Mouse (Mus musculus): ENCODE measurements around the gene 1600002K03Rik. TPM values are rescaled to one million over a fixed set of nuclear protein-coding genes. Genes with fewer than 3 reads are reported as not detected.
"Not testable (repeated sequence)": the region's sequence is repeated elsewhere in the genome, so short reads cannot be mapped to it uniquely, and the experiment has no call there.

Gene 1600002K03Rik
- polyA plus RNA-seq, 1 experiment from 2014 or later, result 12.8 TPM

- WGBS, result 69% methylated on average over 10 of the region's 10 CpGs
- no peaks in the 10 kb centered on the region for H3K9me3 ChIP-seq
- no peak overlapping the region for H3K4me3 ChIP-seq
- no peak overlapping the region for H3K27ac ChIP-seq
- ATAC-seq (ENCODE audit: insufficient number of reproducible peaks, low FRiP score, low TSS enrichment, low read depth), result no peak
- peaks cover 7% of the 10 kb centered on the region for H3K27me3 ChIP-seq
- H3K4me1 ChIP-seq, result peaks cover 7% of the 10 kb centered on the region
- H3K4me2 ChIP-seq, result no peak overlapping the region
- H3K9ac ChIP-seq, result no peak overlapping the region
- H3K36me3 ChIP-seq, result no peaks in the 10 kb centered on the region
Measured at GRCm38 (mm10) chr10:80207676-80208075, 34.9 kb downstream of the 1600002K03Rik start.

- no peak overlapping the region for H3K9ac ChIP-seq
- no peak for ATAC-seq (ENCODE audit: insufficient number of reproducible peaks, low FRiP score, low TSS enrichment, low read depth)
- no peak overlapping the region for H3K4me2 ChIP-seq
- H3K9me3 ChIP-seq, result no peaks in the 10 kb centered on the region
- no peak overlapping the region for H3K4me3 ChIP-seq
- H3K36me3 ChIP-seq, result no peaks in the 10 kb centered on the region
- H3K27ac ChIP-seq, result no peak overlapping the region
- H3K27me3 ChIP-seq, result peaks cover 7% of the 10 kb centered on the region
- peaks cover 7% of the 10 kb centered on the region for H3K4me1 ChIP-seq
- 72% methylated on average over 4 of the region's 4 CpGs for WGBS
Measured at GRCm38 (mm10) chr10:80208248-80208647, 35.5 kb downstream of the 1600002K03Rik start.

DNA sequence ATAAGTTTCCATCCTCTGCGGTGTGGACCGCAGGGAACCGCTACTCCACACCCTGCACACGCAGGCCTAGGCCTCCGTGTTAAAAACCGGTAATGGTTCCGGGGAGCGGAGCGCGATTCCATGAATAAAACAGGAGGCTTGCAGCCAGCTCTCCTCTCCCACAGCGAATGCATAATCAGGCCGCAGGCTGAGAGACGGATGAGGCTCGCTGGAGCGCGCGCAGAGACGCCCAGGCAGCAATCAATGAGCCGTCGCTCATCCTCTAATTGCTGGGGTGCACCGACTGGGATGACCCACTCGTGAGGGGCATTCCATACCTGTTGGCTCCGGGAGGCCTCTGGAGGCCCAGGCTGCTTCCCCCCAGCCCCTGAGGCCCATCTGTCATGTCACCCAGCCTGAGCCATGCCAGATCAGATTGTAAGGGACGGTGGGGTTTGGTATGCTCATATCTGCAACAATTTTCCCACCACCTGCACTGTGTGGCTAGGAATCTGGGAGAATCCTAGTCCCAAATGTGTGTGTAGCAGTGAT lies 36.2 kb downstream of the 1600002K03Rik start:
- 0 out of 2 replicates have a peak overlapping the region, but pooled peaks have one; percentile 7 for H3K4me2 ChIP-seq
- WGBS, result 15% methylated on average over 24 of the region's 24 CpGs
- H3K9ac ChIP-seq, result 0 out of 2 replicates have a peak overlapping the region, but pooled peaks have one; percentile 7

GRCm38 (mm10) chr10:80211547-80212103 lies 38.9 kb downstream of the 1600002K03Rik start:
- peaks cover 10% of the 10 kb centered on the region for H3K4me1 ChIP-seq
- H3K9ac ChIP-seq; H3K4me2 ChIP-seq; H3K4me3 ChIP-seq; ATAC-seq (ENCODE audit: insufficient number of reproducible peaks, low FRiP score, low TSS enrichment, low read depth); H3K27me3 ChIP-seq; H3K27ac ChIP-seq; H3K9me3 ChIP-seq; H3K36me3 ChIP-seq: not testable (repeated sequence)
- 67% methylated on average over 7 of the region's 7 CpGs for WGBS

More for the DNA sequence above, 36.2 kb downstream of the 1600002K03Rik start:
- no peak overlapping the region for H3K4me3 ChIP-seq
- no peak for ATAC-seq (ENCODE audit: insufficient number of reproducible peaks, low FRiP score, low TSS enrichment, low read depth)
- no peak overlapping the region for H3K27ac ChIP-seq
- peaks cover 7% of the 10 kb centered on the region for H3K4me1 ChIP-seq
- no peaks in the 10 kb centered on the region for H3K36me3 ChIP-seq
- no peaks in the 10 kb centered on the region for H3K9me3 ChIP-seq
- H3K27me3 ChIP-seq, result peaks cover 7% of the 10 kb centered on the region

GRCm38 (mm10) chr10:80215048-80215772 lies 42.5 kb downstream of the 1600002K03Rik start:
- H3K27ac ChIP-seq, result no peak overlapping the region
- no peak overlapping the region for H3K4me3 ChIP-seq
- 31% methylated on average over 16 of the region's 16 CpGs for WGBS
- no peaks in the 10 kb centered on the region for H3K9me3 ChIP-seq
- no peak overlapping the region for H3K4me2 ChIP-seq
- no peaks in the 10 kb centered on the region for H3K36me3 ChIP-seq
- 0 out of 2 replicates have a peak, but pooled peaks cover 3% of the 10 kb centered on the region for H3K4me1 ChIP-seq
- H3K9ac ChIP-seq, result no peak overlapping the region
- ATAC-seq (ENCODE audit: insufficient number of reproducible peaks, low FRiP score, low TSS enrichment, low read depth), result no peak
- H3K27me3 ChIP-seq, result no peaks in the 10 kb centered on the region

- Histone ChIP-seq H3K36me3 (no peaks in the 10 kb centered on the region), H3K27me3 (no peaks in the 10 kb centered on the region), H3K9ac (no peak overlapping the region), H3K4me2 (no peak overlapping the region), H3K4me1 (peaks cover 5% of the 10 kb centered on the region), H3K4me3 (no peak overlapping the region), H3K9me3 (no peaks in the 10 kb centered on the region), H3K27ac (no peak overlapping the region)
- WGBS, result 31% methylated on average over 9 of the region's 9 CpGs
- no peak for ATAC-seq (ENCODE audit: insufficient number of reproducible peaks, low FRiP score, low TSS enrichment, low read depth)
Measured at GRCm38 (mm10) chr10:80220676-80221075, 47.9 kb downstream of the 1600002K03Rik start.

GRCm38 (mm10) chr10:80223137-80223536 lies 50.4 kb downstream of the 1600002K03Rik start:
- WGBS, result 90% methylated on average over 2 of the region's 2 CpGs
- H3K36me3 ChIP-seq, result not testable (repeated sequence)

More at GRCm38 (mm10) chr10:80223137-80223536, 50.4 kb downstream of the 1600002K03Rik start:
- not testable (repeated sequence) for H3K4me2 ChIP-seq; ATAC-seq (ENCODE audit: insufficient number of reproducible peaks, low FRiP score, low TSS enrichment, low read depth); H3K9ac ChIP-seq; H3K27me3 ChIP-seq; H3K9me3 ChIP-seq; H3K27ac ChIP-seq; H3K4me3 ChIP-seq
- H3K4me1 ChIP-seq, result peaks cover 20% of the 10 kb centered on the region

Other genes with a start within 250 kb of the 1600002K03Rik start
- 5.7 and 7.4 TPM in 2 replicates for gene Arid3a, start 245.9 kb upstream of the 1600002K03Rik start, polyA plus RNA-seq (2015; fragmentation: Nextera tagmentation; extraction: Ambion mirVana)
- 81.7 and 83.6 TPM in 2 replicates for gene Wdr18, start 212.8 kb upstream of the 1600002K03Rik start, polyA plus RNA-seq (2015; fragmentation: Nextera tagmentation; extraction: Ambion mirVana)
- 0.40 and 0.64 TPM in 2 replicates for gene Grin3b, start 202.2 kb upstream of the 1600002K03Rik start, polyA plus RNA-seq (2015; fragmentation: Nextera tagmentation; extraction: Ambion mirVana)
- gene Tmem259, start 188.6 kb upstream of the 1600002K03Rik start, polyA plus RNA-seq (2015; fragmentation: Nextera tagmentation; extraction: Ambion mirVana), result 19.3 and 20.1 TPM in 2 replicates
- 264 and 270 TPM in 2 replicates for gene Cnn2, start 184.4 kb upstream of the 1600002K03Rik start, polyA plus RNA-seq (2015; fragmentation: Nextera tagmentation; extraction: Ambion mirVana)
- gene Abca7, start 176.4 kb upstream of the 1600002K03Rik start, polyA plus RNA-seq (2015; fragmentation: Nextera tagmentation; extraction: Ambion mirVana), result 3.3 and 3.4 TPM in 2 replicates
- 5.3 and 6.4 TPM in 2 replicates for gene Arhgap45, start 156.3 kb upstream of the 1600002K03Rik start, polyA plus RNA-seq (2015; fragmentation: Nextera tagmentation; extraction: Ambion mirVana)
- 213 and 217 TPM in 2 replicates for gene Polr2e, start 133.1 kb upstream of the 1600002K03Rik start, polyA plus RNA-seq (2015; fragmentation: Nextera tagmentation; extraction: Ambion mirVana)
- 432 and 471 TPM in 2 replicates for gene Gpx4, start 125.8 kb upstream of the 1600002K03Rik start, polyA plus RNA-seq (2015; fragmentation: Nextera tagmentation; extraction: Ambion mirVana)
- 19.7 and 19.8 TPM in 2 replicates for gene Sbno2, start 67.4 kb upstream of the 1600002K03Rik start, polyA plus RNA-seq (2015; fragmentation: Nextera tagmentation; extraction: Ambion mirVana)
- gene Stk11, start 57.1 kb upstream of the 1600002K03Rik start, polyA plus RNA-seq (2015; fragmentation: Nextera tagmentation; extraction: Ambion mirVana), result 15.2 and 16.6 TPM in 2 replicates
- 494 and 537 TPM in 2 replicates for gene Atp5d, start 34.3 kb upstream of the 1600002K03Rik start, polyA plus RNA-seq (2015; fragmentation: Nextera tagmentation; extraction: Ambion mirVana)
- gene Cbarp, start 32.1 kb upstream of the 1600002K03Rik start, polyA plus RNA-seq (2015; fragmentation: Nextera tagmentation; extraction: Ambion mirVana), result 5.9 and 6.8 TPM in 2 replicates
- 13.4 and 14.0 TPM in 2 replicates for gene Midn, start 24.7 kb upstream of the 1600002K03Rik start, polyA plus RNA-seq (2015; fragmentation: Nextera tagmentation; extraction: Ambion mirVana)
- gene Cirbp, start 7.0 kb upstream of the 1600002K03Rik start, polyA plus RNA-seq (2015; fragmentation: Nextera tagmentation; extraction: Ambion mirVana), result 102 and 103 TPM in 2 replicates
- 27.0 and 29.3 TPM in 2 replicates for gene Efna2, start 6.5 kb downstream of the 1600002K03Rik start, polyA plus RNA-seq (2015; fragmentation: Nextera tagmentation; extraction: Ambion mirVana)
- gene Mum1, start 53.5 kb downstream of the 1600002K03Rik start, polyA plus RNA-seq (2015; fragmentation: Nextera tagmentation; extraction: Ambion mirVana), result 66.1 and 67.6 TPM in 2 replicates
- gene Ndufs7, start 76.2 kb downstream of the 1600002K03Rik start, polyA plus RNA-seq (2015; fragmentation: Nextera tagmentation; extraction: Ambion mirVana), result 301 and 304 TPM in 2 replicates
- 64.4 and 127 TPM in 2 replicates for gene Gamt, start 88.1 kb downstream of the 1600002K03Rik start, polyA plus RNA-seq (2015; fragmentation: Nextera tagmentation; extraction: Ambion mirVana)
- 56.8 and 59.7 TPM in 2 replicates for gene Dazap1, start 88.5 kb downstream of the 1600002K03Rik start, polyA plus RNA-seq (2015; fragmentation: Nextera tagmentation; extraction: Ambion mirVana)
- gene Rps15, start 119.5 kb downstream of the 1600002K03Rik start, polyA plus RNA-seq (2015; fragmentation: Nextera tagmentation; extraction: Ambion mirVana), result 842 and 925 TPM in 2 replicates
- gene Apc2, start 123.0 kb downstream of the 1600002K03Rik start, polyA plus RNA-seq (2015; fragmentation: Nextera tagmentation; extraction: Ambion mirVana), result 1.5 TPM in 2 replicates
- gene 2310011J03Rik, start 147.6 kb downstream of the 1600002K03Rik start, polyA plus RNA-seq (2015; fragmentation: Nextera tagmentation; extraction: Ambion mirVana), result 54.4 and 56.0 TPM in 2 replicates
- 4.3 and 5.0 TPM in 2 replicates for gene Pcsk4, start 156.6 kb downstream of the 1600002K03Rik start, polyA plus RNA-seq (2015; fragmentation: Nextera tagmentation; extraction: Ambion mirVana)
- gene Reep6, start 157.0 kb downstream of the 1600002K03Rik start, polyA plus RNA-seq (2015; fragmentation: Nextera tagmentation; extraction: Ambion mirVana), result 13.8 and 16.1 TPM in 2 replicates
- gene Adamtsl5, start 175.5 kb downstream of the 1600002K03Rik start, polyA plus RNA-seq (2015; fragmentation: Nextera tagmentation; extraction: Ambion mirVana), result 11.9 and 13.8 TPM in 2 replicates
- gene Plk5, start 183.5 kb downstream of the 1600002K03Rik start, polyA plus RNA-seq (2015; fragmentation: Nextera tagmentation; extraction: Ambion mirVana), result 0.91 and 0.99 TPM in 2 replicates
- gene Mex3d, start 214.7 kb downstream of the 1600002K03Rik start, polyA plus RNA-seq (2015; fragmentation: Nextera tagmentation; extraction: Ambion mirVana), result 6.1 and 6.8 TPM in 2 replicates
- 218 and 219 TPM in 2 replicates for gene Mbd3, start 226.6 kb downstream of the 1600002K03Rik start, polyA plus RNA-seq (2015; fragmentation: Nextera tagmentation; extraction: Ambion mirVana)
- gene Uqcr11, start 233.9 kb downstream of the 1600002K03Rik start, polyA plus RNA-seq (2015; fragmentation: Nextera tagmentation; extraction: Ambion mirVana), result 562 and 570 TPM in 2 replicates